Mouse (Mus musculus) erythroblast, adult 5-6 weeks (primary cell): ENCODE results near the gene Macrod1. TPM values are rescaled to one million over a fixed set of nuclear protein-coding genes. Genes with fewer than 3 reads are reported as not detected.

Experiments used
- ATAC-seq: replicated peaks from 2 replicates; pipeline ENCODE4 v1.8.0; 2016; ENCODE audit warnings: moderate number of reproducible peaks, mild to moderate bottlenecking, moderate TSS enrichment, inconsistent platforms; ENCODE audit not compliant: poor library complexity, low FRiP score, severe bottlenecking
- total RNA-seq, 2 experiments: library from RNA; stranded (forward) in 1 of 2; stranded (reverse) in 1 of 2; fragments of 150-400 nt in 1 of 2; fragments of 200-764, 138-1000 nt in 1 of 2; gene quantifications; 2 replicates each; pipeline versions ENCODE4 v1.2.3 to v1.2.4; 2015 to 2017; ENCODE audit warnings: low replicate concordance in 2 of 2

The Macrod1 gene
- total RNA-seq, 2 experiments from 2014 or later: 0.77 to 0.94 TPM

DNA sequence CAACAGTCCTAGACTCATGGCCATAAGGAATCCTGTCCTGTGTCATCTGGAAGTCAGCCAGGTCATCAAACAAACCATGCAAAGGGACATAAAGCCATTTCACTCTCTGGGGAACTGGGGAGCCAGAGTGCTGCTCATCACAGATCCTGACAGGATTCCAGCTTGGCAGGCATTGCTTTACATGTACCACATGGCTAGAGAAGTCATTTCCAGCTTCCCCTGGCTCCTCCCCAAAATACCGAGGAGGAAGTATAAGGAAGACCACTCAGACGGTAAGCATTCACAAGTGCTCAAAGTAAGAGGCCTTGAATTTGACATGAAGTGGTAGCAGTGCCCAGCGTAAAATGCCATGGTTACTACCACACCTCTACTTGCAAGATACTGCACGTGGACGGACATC, 157.9 kb downstream of the Macrod1 start:
- ATAC-seq: no peak

GRCm38 (mm10) chr19:7217162-7217925, 160.7 kb downstream of the Macrod1 start, which contains the start of gene Cox8a:
Cox8a (minus strand) TSS chr19:7217616.
- peak; percentile 99 for ATAC-seq

DNA sequence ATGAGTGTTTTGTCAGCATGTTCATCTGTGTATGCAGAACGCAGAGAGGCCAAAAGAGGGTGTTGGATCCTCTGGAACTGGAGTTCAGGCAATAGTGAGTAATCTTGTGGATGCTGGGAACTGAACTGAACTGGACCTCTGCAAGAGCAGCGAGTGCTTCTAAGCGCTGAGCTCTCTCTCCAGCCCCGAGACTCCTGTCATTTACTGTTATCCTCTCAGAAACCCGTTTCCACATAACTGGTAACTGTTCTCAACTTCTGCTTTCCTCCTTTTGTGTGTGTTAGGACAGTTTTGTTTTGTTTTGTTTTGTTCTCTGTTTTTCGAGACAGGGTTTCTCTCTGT, 161.3 kb downstream of the Macrod1 start:
- peak; percentile 41 for ATAC-seq

DNA sequence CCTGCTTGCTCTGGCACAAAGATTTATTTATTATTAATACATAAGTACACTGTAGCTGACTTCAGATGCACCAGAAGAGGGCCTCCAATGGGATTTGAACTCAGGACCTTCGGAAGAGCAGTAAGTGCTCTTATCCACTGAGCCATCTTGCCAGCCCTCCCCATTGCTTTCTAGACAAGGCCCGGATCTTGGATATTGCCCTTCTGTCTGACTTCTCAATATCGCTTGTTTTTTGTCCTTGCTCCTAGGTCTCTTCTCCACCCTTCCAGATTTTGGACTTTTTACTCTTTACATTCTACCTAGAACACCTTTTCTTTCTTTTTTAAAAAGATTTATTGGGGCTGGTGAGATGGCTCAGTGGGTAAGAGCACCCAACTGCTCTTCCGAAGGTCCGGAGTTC, 162.1 kb downstream of the Macrod1 start:
- no peak for ATAC-seq

DNA sequence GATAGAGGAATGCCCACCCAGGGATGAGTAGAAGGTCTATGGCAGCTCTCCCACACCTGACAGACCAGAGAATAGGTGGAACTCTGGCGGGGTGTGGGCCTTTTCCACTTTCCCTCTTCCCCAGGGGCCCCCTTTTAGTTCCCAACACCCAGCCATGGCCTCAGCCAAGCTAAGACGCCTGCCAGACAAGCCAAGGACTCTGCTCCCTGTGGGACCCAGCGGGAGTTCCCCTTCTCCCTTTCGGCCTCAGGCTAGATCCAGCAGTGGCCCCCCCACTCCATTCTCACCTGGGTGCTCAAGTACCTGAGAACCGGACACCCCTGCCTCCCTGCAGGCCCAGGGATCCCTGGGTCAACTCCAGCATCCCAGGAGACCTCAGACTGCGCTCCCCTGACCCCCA, 165.6 kb downstream of the Macrod1 start:
- no peak for ATAC-seq

DNA sequence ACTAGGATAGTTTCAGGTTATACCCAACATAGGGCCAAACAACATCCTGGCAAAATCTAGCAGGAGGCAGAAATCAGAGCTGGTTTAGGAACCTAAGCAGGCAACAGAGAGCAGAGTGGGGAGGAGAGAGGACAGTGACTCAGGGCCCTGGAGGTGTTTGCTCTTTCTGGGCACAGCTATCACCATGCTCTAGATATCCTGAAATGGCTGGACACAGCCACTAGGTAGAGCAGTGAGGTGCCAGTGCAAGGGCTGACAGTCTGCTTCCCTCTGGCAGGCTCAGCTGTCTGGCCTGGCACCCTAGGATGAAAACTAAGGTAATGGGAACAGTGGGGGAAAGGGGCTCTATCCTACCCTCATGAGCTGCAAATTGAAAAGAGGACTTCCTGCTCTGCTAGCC, 166.9 kb downstream of the Macrod1 start:
- no peak; the same call in 1 of the 2 replicates for ATAC-seq

DNA sequence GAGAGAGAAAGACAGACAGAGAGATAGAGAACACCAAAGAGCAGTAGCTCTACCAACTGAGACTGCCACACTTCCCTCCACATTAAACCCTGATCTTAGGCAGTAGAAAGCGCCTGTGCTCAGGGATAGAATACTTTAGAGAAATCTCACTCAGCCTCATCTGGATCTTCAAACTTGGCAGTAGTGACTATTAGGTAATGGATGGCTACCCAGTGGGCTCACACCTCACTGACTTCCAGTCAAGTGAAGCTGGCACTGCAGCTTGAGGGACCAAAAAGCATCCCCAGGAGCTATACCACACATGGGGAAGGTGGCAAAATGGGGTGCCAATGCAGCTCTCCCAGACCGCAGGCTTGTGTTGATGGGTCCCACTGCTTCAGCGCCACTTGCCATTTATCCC, 167.6 kb downstream of the Macrod1 start:
- ATAC-seq: no peak

DNA sequence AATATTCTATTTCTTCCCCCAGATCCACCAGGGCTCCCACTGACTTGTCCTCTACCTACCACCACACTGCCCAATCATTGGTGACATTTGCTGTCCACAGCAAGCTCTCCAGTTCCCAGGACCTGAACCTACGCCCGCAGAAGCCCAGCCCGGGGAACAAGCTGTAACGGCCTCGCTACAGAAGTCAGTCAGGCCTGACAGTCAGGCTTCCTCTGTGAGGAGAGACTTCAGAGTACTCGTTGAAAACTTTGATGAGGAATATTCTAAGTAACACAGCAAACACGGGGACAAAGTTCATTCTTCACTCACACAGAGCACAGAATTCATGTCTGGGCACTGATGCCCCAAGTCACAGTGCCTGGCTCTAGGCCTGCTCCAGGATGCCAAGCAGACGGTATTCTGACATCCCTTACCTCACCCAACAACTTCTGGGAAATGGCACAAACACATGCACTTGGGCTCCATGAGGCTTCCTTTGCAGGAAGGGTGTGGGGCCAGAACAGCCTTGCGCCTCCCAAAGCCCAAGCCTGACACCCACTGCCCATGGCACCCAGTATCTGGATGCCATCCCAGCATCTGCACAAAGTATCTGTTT, 168.6 kb downstream of the Macrod1 start:
- no peak for ATAC-seq

GRCm38 (mm10) chr19:7226511-7226914, 169.9 kb downstream of the Macrod1 start:
- ATAC-seq: no peak

DNA sequence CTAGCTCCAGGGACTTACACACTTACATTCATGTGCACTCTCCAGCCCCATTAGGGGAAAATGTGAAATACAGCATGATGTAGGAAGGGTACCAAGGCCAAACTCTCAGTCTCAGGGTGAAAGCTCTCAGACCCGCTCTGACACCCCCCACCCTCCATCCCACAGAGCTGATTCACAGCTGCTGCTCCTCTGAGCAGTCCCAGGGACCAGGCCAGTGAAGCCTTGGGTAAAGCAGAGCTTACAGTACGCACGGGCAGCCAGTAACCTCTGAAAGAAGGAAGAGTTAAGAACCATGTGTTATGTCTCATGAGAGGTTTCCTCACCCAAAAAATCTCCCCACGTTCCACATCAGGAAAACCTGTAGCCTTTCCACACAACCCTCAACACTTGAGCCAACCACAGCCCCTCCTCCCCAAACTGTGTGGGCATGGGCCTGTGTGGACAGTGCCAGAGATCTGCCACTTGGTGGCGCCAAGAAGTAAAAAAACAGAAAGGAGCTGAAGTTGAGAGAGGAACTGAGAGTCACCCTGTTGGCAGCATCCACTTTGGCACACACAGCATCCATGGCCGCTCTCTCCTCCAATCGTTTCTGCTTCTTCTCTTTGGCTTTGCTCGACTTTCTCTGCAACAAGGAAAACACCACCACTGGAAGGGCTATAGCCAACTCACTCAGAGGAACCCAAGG, 178.1 kb downstream of the Macrod1 start:
- peak; percentile 73 for ATAC-seq

GRCm38 (mm10) chr19:7235461-7235860, 178.9 kb downstream of the Macrod1 start:
- ATAC-seq: no peak

- ATAC-seq: no peak
Measured at GRCm38 (mm10) chr19:7236011-7236410, 179.4 kb downstream of the Macrod1 start.

- no peak for ATAC-seq
Measured at GRCm38 (mm10) chr19:7236742-7237141, 180.1 kb downstream of the Macrod1 start.

- no peak for ATAC-seq
Measured at GRCm38 (mm10) chr19:7239574-7239973, 183.0 kb downstream of the Macrod1 start.

DNA sequence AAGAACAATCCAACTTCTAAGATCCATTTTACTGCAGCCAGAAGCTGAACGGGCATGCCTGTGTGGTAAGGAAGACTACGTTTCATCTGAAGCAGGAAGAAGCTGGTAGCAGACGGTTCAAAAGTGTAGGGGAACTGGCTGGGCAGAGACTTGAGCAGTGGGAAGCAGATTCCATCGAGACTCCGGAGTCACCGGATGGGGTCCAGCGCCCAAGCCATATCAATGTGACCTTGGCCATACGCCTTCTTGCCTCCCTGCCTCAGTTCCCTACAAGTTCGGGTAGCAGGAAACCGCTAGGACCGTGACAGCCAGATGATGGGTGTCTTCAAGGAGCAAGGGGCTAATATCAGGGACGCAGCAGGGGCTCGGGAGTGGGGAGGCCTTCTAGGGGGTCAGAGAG, 183.7 kb downstream of the Macrod1 start:
- peak; percentile 24 for ATAC-seq

DNA sequence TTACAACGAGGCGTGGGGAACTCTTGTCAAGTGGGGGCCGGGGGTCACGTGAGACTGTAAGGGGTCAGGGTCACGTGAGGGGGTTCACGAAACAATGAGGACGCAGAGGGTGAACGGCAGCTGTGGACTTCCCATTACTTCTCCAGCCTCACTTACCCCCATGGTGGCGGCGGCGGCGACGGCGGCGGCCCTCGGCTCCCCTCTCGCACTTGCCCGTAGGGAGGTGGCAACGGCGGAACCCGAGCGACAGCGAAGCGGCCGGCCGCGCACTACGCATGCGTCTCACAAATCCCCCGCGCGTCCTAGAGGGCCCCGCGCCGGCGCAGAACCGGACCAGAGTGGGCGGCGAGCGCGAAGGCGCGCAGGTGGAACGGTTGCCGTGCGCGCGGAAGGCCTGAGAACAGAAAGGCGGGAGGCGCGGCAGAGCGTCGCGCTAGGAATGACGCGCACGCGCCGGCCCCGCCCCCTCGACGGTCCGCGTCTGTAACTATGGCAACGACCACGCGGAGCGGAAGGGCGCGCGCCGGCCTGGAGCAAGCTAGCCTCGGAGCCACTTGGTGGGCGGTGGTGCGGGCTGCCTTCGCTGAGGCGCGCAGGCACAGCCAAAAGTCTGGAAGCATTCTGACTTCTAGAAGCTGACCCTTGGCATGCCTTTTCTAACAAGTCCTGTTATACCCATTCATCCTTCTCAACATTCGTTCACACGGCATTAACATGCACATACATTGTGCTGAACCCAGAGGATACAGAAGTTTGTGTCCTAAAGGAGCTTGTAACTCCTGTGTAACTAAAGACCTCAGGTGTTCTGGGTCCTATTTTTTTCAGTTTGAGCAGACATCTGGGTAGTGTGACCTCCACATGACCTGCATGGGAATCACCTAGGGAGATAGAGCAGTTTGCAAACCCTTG, 184.4 kb downstream of the Macrod1 start, which contains the start of gene Naa40:
Naa40 (minus strand) TSS at position 402 of the 909 bp plus-strand sequence.
- peak; percentile 90 for ATAC-seq

- ATAC-seq: no peak
Measured at GRCm38 (mm10) chr19:7246021-7246420, 189.4 kb downstream of the Macrod1 start.
